Mouse (Mus musculus) retina, postnatal 1 day (tissue): ENCODE results near the gene Ptprm.

Experiments used
- DNase-seq: peaks from one replicate; pipeline ENCODE4 v3.0.0-alpha.2; 2012

Ptprm gene

GRCm38 (mm10) chr17:67343006-67343405 is 11.3 kb downstream of the Ptprm start:
- no peak for DNase-seq

- DNase-seq, result no peak
Measured at GRCm38 (mm10) chr17:67340362-67340761, 13.9 kb downstream of the Ptprm start.

DNA sequence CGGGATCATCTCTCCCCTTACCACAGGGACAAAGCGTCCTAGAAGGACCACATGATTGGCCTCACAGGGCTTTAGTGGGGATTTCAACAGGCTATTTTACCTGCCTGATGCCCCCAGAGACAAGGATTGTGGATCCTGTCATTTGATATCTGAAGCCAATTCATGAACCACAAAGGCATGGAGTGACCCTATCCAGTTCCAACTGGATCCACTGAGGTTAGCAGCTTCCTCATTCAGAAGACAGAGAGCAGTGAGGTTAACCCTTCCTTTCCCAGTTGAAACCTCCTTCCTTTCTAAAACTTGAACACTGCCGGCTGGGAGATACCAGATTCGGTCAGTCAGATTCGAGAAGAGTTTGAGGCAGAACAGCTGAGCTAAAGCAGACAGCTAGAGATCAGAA is 14.7 kb downstream of the Ptprm start:
- no peak for DNase-seq

DNA sequence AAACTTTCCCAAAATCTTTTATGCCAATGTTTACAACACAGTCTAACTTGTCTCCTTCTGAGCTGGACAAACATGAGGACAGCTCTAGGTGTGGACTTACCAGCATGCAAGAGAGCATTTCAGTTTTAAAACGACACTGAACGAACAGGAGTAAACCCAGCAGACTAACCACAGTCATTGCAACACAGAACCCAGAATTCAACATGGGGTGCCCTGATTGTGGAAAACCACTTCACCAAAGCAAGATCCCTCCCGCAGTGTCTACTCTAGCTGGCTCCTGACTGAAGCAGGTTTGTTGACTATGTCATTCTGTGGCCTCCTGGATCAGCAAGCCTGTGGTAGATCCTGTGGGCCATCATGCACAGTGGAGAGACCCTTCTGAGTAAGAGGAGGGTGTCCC is 19.9 kb downstream of the Ptprm start:
- DNase-seq, result no peak

DNA sequence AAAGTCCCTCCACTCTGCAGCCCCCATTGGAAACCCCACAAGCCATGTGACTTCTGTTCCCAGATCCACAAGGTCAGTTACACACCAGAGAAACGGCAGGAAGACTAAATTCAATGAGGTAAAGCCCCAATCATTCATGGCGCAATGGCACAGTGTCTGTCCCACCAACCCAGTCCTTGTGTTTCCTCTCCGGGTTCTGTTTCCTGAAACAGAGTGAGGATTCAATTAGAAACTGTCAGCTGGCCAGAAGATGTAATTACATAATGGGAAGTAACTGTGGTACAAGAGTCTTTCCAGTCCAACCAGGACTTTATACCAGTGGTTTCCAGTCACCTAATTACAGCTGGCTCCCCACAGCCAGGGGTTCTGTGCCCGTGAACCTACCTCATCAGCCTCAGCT is 24.8 kb downstream of the Ptprm start:
- no peak for DNase-seq

GRCm38 (mm10) chr17:67324499-67324832 is 29.8 kb downstream of the Ptprm start:
- DNase-seq, result no peak

- DNase-seq, result peak; percentile 87
Measured at GRCm38 (mm10) chr17:67323777-67324498, 30.3 kb downstream of the Ptprm start.

DNA sequence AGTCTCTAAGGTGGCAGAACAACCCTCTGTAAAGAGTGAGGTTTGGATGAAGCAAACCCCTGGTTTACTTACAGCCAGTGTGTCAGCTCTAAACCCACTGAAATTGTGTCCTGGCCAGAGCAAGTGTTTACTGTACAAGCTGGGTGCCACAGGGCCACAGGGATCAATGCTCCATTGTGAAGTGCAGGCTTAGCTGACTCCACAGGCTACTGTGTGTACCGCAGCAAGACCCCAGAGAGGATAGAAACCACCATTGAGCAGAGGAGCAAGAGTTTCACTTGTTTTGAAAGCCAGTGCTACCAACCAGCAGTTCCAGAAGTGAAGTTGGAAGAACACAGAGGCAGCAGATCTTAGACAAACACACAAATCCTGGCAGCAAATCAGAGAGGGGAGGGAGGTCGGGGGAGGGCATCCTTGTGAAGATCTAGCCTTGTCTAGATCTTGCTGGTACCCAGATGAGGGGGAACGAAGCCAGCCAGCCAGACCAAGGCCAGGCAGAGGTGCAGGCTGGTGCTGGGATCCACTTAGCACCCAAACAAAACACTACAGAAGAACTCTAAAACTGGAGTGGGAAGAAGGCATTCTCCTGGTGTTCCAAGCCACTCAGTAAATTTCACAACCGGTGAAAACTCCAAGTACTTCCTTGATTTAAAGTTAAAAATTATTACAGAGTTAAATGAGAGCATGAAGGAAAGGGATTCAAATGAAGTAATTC is 39.6 kb downstream of the Ptprm start:
- no peak for DNase-seq

- DNase-seq, result no peak
Measured at GRCm38 (mm10) chr17:67308421-67308820, 45.8 kb downstream of the Ptprm start.

DNA sequence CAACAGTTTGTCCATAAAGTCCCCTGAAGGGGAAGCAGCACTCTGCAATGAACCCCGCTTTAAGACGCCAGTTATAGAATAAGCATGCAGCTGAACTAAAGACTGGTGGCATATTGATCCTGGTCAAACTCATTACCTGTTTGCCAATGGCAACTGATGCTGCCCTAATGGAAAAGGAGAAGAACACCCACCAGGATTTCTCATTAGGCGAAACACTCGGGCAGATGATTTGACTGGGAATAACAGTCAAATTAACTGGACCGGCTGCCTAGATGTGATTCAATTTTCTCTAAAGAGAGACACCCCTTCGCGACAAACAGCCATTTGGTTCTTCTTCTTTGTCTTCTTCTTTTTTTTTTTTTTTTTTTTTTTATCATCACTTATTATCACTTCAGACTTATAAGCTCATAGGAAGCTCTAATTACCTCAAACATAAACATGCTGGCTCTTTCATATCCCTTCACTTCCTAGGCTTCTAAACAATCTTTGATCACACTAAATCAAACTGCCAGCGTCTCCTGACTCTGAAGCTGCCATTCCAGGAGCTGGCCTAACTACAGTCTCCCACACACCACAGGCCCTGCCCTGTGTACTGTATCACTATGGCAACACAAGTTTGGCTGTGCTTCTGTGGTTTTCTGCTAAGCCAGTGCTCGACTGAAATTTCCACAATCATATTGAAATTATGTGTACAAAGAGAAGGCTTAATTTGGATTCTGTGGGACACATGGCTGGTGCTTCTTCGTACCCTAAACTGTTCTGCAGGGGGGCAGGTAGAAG is 48.0 kb downstream of the Ptprm start:
- DNase-seq, result peak; percentile 66

- DNase-seq, result peak; percentile 29
Measured at GRCm38 (mm10) chr17:67304831-67305230, 49.4 kb downstream of the Ptprm start.

DNA sequence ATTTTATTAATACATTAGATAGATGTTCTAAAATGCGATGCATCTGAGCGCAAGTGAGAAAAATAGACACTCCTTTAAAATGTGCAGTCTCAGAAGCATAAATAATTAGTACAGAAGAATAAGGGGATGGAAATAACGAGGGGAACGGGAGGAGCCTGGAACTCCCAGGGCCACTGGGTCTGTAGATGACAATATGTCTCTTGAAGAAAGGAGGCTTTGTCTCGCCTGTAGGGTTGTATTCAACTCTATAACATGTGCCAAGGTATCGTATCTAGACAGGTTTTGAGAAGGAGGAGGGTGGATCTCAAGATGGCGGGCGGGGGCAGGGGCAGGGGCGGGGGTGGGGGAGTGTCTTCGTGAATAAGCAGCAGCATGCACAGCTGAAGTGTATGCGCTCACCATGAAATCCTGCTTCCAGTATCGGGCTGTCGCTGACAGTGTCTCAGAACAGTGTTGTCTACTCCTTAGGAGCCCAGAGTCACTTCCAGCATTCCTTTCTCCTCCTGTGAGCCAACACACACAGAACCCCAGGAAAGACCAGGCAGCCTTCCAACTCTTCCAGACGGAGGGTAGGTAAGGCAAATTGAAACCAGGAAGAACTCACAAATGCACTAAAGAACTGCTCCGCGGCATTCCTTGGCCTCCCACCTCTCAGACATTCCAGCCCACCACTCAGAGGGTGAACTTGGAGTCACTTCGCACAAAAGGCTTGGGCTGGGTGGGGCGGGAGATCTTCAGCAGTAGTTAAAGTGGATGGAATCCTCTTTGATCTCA is 50.7 kb downstream of the Ptprm start:
- DNase-seq, result no peak

DNA sequence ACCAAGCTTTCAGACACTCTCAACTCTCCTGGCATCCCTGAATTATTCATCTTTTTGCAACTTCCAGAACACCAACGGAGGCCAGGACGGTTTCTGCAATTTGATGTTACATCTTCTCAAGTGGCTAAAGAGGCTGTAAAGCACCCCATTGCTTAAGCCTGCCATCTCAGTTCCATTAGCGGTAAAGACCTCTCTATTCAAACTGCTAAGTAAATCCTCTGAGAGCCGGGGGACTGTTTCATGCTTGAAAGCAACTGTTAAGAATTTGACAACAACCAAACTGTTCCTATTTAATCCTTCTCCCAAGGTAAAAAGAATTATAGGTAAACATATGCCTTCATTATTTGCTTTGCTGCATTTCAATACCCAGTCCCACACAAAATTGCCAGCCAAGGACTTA is 51.7 kb downstream of the Ptprm start:
- no peak for DNase-seq

DNA sequence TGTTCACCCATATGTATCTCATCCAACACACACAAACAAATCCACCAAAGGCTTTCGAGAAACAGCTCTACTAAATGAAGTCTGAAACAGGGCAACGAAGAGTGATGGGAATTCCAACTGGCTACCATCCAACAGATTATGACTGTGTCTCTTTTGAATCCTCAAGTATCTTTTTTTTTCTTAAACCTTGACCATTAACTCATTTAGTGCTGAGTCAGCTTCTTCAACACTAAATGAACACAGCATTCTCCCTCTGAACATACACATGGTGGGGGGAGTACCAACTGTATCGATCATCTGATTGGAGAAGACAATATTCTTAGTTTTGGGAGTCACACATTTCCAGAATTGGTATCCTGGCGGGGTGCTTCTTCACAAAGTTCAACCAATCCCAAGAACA is 52.2 kb downstream of the Ptprm start:
- DNase-seq, result no peak

- no peak for DNase-seq
Measured at GRCm38 (mm10) chr17:67301367-67301766, 52.9 kb downstream of the Ptprm start.

GRCm38 (mm10) chr17:67298269-67298798 is 55.9 kb downstream of the Ptprm start:
- DNase-seq, result no peak

- DNase-seq, result no peak
Measured at GRCm38 (mm10) chr17:67296604-67297595, 57.4 kb downstream of the Ptprm start.

- peak; percentile 88 for DNase-seq
Measured at GRCm38 (mm10) chr17:67290662-67291240, 63.5 kb downstream of the Ptprm start.

- no peak for DNase-seq
Measured at GRCm38 (mm10) chr17:67287501-67287900, 66.8 kb downstream of the Ptprm start.

DNA sequence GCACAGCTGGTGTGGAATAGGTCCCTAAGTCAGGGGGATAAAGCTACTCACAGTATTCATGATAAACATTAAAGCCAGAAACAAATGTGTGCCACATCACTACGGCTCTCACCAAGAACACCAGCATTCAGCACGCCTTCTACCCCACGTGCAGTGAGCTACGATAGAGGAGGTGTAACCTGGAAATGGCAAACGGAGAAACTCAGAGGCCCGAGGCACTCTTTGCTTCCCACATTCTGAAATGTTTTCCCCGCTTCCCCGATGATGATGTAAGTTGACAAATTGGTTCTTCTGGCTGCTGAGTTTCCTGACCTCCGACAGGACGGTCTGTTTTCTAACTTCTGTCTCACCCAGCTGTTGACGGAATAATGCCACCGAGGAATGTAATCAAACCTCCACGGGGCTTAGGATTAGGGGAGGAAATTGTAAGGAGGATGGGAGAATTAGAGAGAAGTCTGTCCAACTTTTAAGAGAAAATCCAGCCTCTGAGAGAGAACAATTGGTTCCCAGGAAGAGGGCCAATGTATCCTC is 72.6 kb downstream of the Ptprm start:
- no peak for DNase-seq
